Mouse (Mus musculus): ENCODE results near the gene Hspb6.

Gene Hspb6

DNA sequence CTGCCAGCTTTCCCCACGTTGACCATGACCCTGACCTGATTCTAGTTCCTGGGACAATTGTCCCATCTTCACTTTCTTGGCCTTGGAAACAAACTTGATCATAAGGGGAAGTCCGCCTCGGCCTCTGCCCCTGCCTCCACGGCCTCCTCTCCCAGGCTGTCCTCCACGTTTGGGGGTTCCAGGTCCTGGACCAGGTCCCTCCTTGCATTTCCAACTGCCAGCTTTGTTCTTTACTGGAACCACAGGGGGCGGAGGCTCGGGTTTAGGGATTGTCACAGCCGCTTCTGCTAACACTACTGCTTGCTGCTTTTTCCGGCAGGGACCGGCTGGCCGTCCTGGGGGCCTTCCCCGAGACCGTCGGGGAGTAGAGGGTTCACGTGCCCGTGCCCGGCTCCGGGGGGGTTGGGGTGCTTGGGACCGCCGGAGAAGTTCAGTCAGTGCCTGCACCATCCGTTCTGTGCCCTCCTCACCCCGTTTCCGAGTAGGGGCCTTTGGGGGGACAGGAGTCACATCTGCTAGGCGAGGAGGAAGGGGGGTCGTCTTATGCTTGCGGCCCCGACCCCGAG is 34.6 kb downstream of the Hspb6 start:
- no peak for DNase-seq (ENCODE audit: low read depth, low spot score)

DNA sequence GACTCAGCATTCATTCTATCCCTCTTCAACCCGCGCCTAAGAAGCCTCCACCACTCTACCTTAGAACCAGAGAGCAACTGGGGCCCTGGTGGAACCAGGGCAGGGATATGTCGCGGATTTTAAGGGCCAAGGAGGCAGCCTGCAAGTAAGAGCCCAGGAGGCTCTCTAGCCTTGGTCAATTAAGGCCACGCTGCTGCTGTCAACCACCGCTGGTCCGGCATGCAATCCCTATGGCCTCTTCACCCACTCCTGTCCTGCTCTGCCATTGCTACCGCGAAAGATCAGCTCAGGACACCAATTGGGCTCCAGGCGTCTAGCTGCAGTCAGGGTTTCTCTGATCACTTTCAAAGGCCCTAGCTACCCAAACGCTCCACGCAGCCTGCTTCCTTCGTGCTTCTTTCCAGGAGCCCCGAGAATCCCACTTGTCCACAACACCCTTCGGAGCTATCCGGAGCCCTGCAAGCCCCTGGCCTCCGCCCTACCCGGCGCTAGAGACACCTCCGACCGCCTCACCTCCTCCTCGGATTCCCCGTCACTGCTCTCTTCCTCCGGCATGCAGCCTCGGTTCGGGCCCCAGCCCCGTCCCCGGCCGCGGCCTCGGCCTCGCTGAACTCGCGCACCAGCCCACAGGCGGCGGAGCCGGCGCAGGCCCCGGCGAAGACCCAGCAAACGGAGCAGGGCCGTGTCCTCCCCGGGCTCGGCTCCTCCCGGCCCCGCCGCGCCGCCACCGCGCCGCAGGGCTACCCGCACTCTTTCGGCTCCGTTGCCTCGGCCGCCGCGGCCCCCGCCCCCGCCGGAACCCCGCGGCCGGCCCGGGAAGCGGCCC is 36.1 kb downstream of the Hspb6 start:
- peak; percentile 35 for DNase-seq (ENCODE audit: low read depth, low spot score)

DNA sequence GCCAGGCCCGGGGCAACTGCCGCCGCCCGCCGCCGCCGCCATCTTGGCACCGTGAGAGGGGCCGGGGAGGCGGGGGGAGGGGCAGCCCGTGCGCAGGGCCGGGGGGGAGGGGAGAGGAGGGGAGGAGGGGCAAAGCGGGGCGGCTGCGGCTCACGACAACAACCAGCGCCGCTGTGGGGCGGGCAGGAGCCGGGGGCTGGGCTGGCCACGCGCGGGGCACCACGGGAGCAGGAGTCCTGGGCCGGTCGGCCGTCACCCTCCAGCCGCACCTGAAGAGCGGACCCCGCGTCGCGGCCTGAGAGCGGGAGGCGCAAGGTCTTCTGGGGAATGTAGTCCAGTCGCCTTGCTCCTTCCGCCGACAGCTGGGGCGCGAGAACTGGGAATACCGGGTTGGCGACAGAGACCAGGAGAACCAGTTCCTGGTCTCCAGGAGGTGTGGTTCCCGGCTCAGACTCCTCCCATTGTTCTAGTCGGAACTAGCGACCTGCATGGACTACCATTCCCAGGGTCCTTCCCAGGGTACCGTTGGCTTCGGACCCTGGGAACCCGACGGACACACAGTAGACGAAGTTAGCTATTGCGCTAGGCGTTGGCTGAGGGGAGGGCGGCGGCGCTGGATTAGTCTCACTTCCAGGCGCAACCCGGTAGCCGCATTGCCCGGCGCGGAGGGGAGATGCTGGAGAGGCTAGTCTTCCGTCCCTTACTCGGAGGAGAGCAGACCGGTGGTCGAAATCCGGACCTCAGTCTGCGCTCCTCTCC is 36.9 kb downstream of the Hspb6 start, which contains the start of gene Kmt2b:
TSS of gene Kmt2b (minus strand) at position 51 of the 759 bp plus-strand sequence.
- peak; percentile 98 for DNase-seq (ENCODE audit: low read depth, low spot score)

- peak; percentile 81 for DNase-seq (ENCODE audit: low read depth, low spot score)
Measured at GRCm38 (mm10) chr7:30589435-30590301, 37.7 kb downstream of the Hspb6 start.

GRCm38 (mm10) chr7:30590927-30591604 is 39.1 kb downstream of the Hspb6 start:
- DNase-seq (ENCODE audit: low read depth, low spot score), result no peak

DNA sequence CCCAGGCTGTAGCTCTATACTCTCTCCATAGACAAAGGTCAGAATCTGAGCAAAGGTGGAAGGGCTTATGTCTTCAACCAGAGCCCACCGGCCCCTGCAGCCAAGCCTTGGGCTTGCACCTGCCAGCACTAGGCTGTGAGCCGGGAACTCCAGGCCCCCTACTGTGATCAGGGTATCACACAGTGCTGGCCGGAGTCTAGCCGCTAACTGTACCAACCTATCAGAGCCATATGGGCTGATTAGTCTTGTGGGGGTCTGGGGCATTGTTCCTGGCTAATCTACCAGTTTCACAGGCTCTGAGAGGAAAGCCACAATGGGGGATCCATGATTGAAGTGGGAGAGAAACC is 39.6 kb downstream of the Hspb6 start:
- DNase-seq (ENCODE audit: low read depth, low spot score), result no peak

DNA sequence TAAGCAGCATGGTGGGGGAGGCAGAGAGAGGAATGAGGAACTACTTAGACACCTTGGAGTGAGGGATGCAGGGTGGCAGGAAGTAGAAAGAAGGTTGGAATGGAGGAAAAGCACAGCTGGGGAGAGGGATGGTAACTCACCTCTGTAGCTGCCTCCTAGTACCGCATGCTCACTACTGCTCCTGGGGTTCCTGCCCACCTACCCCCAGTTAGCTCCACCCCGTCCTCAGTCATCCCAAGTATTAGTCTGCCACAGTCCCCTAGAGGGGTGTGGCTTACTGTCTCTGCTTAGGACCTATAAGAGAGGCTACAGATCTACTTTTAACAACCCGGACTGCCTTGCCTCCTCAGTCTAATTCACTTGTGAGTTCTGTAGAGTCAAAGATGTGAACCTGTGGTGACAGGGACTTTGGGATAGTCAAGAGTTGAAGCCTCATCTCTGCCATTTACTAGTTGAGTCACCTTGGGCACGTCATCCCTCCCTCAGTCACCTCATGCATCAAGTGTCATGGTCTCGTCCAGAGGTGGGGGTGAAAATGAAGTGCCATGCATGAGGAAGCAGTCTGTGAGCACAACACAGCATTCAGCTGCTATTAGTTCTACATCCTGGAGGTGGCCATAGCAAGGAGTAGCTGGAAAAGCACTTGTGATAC is 40.9 kb downstream of the Hspb6 start:
- DNase-seq (ENCODE audit: low read depth, low spot score), result no peak

DNA sequence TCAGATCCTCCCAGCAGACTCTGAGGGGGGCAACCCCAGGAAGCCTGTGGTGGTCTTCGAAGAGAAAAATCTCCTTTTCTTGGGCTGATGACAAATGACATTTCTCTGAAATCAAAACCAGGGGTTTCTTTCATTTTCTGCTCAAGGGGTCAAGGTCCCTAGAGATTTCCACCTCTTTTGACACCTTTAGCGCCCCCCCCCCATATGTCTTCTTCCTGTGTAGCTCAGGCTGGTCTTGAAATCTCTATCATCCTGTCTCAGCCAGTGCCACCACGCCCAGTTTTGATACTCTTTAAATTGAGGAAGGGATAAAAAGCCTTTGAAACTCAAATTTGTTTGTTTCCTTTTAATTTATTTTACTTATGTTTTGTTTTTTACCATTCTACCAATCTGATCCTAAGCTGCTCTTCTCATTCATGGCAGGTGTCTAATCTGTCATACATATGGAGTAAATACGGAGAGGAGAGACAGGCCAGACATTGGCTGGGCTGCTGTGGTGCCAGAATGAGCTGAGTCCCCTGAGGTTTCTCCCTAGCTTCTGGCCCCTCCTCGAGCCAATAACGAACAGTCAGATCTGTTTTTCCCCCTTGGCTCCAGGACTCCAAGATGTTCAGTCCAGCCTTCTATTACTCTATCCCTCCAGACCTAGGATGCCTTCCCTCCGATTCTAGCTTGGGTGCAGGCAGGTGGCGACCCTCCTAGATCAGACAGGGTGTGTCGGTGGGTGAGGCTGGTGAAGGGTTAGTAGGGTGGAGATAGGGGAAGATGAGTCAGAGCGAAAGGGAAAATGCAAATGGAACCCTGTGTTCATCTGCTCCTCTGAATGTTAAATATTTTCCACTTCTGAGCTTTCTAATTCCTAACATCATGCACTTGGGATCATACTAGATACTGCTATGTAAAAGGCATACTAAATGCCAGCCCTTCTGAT is 41.9 kb downstream of the Hspb6 start:
- DNase-seq (ENCODE audit: low read depth, low spot score), result no peak

- no peak for DNase-seq (ENCODE audit: low read depth, low spot score)
Measured at GRCm38 (mm10) chr7:30594510-30595024, 42.6 kb downstream of the Hspb6 start.

- DNase-seq (ENCODE audit: low read depth, low spot score), result no peak
Measured at GRCm38 (mm10) chr7:30596093-30596492, 44.1 kb downstream of the Hspb6 start.

DNA sequence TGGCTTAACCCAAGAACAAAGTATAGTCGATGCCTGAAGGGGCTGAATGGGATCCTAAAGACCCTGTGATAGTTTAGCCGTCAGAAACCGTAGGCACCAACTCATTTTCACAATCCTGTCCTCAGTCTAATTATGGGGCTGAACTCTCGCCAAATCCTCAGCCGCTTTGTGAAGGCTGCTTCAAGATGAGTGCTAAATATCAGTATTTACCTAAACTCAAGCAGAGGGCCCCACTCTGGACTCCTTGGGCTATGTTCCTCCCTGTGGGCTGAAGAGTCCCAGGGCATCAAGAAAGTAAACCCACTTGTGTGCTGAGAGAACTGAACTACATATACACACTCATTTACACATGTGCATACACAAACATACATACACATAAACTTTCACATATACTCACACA is 44.8 kb downstream of the Hspb6 start:
- no peak for DNase-seq (ENCODE audit: low read depth, low spot score)

GRCm38 (mm10) chr7:30598786-30599185 is 46.8 kb downstream of the Hspb6 start, which contains the start of gene Zbtb32:
Gene Zbtb32, minus strand, starts transcription at chr7:30598909.
- DNase-seq (ENCODE audit: low read depth, low spot score), result no peak

GRCm38 (mm10) chr7:30599933-30600353 is 48.0 kb downstream of the Hspb6 start:
- no peak for DNase-seq (ENCODE audit: low read depth, low spot score)

GRCm38 (mm10) chr7:30600651-30601050 is 48.7 kb downstream of the Hspb6 start:
- no peak for DNase-seq (ENCODE audit: low read depth, low spot score)

GRCm38 (mm10) chr7:30602583-30602982 is 50.6 kb downstream of the Hspb6 start:
- DNase-seq (ENCODE audit: low read depth, low spot score), result no peak

GRCm38 (mm10) chr7:30604424-30604823 is 52.4 kb downstream of the Hspb6 start:
- no peak for DNase-seq (ENCODE audit: low read depth, low spot score)

DNA sequence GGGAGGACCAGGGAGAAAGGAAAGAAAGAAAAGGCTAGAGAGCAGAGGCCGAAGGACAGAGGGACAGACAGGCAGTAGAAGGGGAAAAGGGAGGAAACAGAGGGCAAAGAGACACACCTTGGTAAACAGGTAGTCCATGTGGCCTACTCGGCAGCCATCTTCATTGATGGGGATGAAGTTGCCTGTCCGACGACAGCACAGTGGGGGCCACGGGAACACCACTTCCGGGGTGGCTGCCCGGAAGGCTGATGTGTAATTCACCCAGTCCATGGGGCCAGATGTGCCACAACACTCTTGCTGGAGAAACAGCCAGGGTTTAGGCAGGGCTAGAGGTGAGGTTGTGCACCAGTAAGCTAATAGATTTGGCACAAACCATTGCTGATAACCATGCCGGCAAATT is 53.0 kb downstream of the Hspb6 start:
- DNase-seq (ENCODE audit: low read depth, low spot score), result no peak
